Mouse (Mus musculus): ENCODE measurements around the gene Dcun1d1. TPM values are rescaled to one million over a fixed set of nuclear protein-coding genes. Genes with fewer than 3 reads are reported as not detected.

Dcun1d1 gene
- polyA plus RNA-seq, 1 experiment from 2014 or later: 84.7 TPM

DNA sequence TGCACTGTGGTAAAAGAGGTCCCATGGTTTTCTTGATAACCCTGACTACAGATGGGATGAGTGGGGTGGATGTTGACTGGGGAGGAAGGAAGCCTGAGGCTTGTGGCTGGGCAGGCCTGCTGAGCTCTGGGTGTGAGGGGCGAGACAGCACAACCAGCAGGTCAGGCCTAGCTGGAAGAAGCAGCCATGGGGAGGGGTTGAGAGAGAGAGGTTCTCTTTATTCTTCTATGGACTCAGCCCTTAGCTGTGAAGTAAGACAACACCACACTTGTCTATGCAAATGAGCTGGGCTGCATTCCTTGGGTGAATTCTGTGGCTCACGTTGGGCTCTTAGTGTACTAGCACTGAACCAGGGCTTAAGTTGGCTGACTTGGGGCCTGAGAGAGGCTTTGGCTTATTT lies 2.8 kb upstream of the Dcun1d1 start:
- H3K27me3 ChIP-seq (ENCODE audit: control insufficient read depth, insufficient read depth, low read length): no peaks in the 10 kb centered on the region
- TF ChIP-seq CTCF (IDR thresholded peaks at IDR 0.05; ENCODE audit: low read depth) (no peak), EP300 (optimal IDR thresholded peaks at IDR 0.05) (no peak)
- ATAC-seq (ENCODE audit: low FRiP score, low TSS enrichment) (peak; percentile 47; the same call in 1 of the 2 replicates), DNase-seq (ENCODE audit: low spot score) (peak; percentile 9)
- H3K4me1 ChIP-seq (replicated peaks; ENCODE audit: control insufficient read depth, insufficient read depth): no peaks in the 10 kb centered on the region
- H3K4me2 ChIP-seq (replicated peaks; ENCODE audit: low read depth): no peak overlapping the region
- WGBS: 31% methylated on average over 2 of the region's 2 CpGs
- H3K4me3 ChIP-seq (ENCODE audit: low read depth, low read length): no peak overlapping the region
- H3K27ac ChIP-seq (replicated peaks): no peak overlapping the region
- H3K9me3 ChIP-seq (ENCODE audit: control insufficient read depth, low read length): no peaks in the 10 kb centered on the region
- H3K36me3 ChIP-seq (ENCODE audit: control insufficient read depth, insufficient read depth, low read length): no peaks in the 10 kb centered on the region
- H3K9ac ChIP-seq (ENCODE audit: low read length): no peak overlapping the region

DNA sequence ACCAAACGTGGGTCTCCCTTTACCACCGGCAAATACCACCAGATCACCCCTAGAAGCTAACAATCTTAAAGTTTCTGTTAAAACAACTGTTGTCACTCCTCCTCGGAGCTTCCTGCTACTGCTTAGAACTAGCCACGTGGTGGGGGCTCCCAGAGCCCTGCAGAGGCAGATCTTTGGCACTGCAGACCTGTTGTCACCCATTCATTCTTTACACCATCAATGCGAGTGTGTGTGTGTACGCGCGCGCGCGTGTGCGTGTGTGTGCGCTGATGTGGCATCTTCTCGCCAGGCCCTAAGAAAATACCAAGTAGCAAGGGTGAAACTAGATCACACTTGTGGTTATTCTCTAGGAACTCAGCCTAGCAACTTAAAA lies 3.9 kb downstream of the Dcun1d1 start:
- H3K27ac ChIP-seq (replicated peaks): peak overlapping the region; percentile 98
- no peaks in the 10 kb centered on the region for H3K27me3 ChIP-seq (ENCODE audit: control insufficient read depth, insufficient read depth, low read length)
- peak overlapping the region; percentile 90 for H3K4me3 ChIP-seq (ENCODE audit: low read depth, low read length)
- WGBS: under 1% methylated on average over 14 of the region's 14 CpGs
- H3K9me3 ChIP-seq (ENCODE audit: control insufficient read depth, low read length): no peaks in the 10 kb centered on the region
- H3K4me1 ChIP-seq (replicated peaks; ENCODE audit: control insufficient read depth, insufficient read depth): peaks cover 3% of the 10 kb centered on the region; the same call in 1 of the 2 replicates
- H3K36me3 ChIP-seq (ENCODE audit: control insufficient read depth, insufficient read depth, low read length): no peaks in the 10 kb centered on the region
- TF ChIP-seq CTCF (IDR thresholded peaks at IDR 0.05; ENCODE audit: low read depth): no peak
- no peak for TF ChIP-seq EP300 (optimal IDR thresholded peaks at IDR 0.05)
- peak overlapping the region; percentile 99 for H3K9ac ChIP-seq (ENCODE audit: low read length)
- H3K4me2 ChIP-seq (replicated peaks; ENCODE audit: low read depth): peak overlapping the region; percentile 72
- ATAC-seq (ENCODE audit: low FRiP score, low TSS enrichment): peak; percentile 54
- peak; percentile 50 for DNase-seq (ENCODE audit: low spot score)

DNA sequence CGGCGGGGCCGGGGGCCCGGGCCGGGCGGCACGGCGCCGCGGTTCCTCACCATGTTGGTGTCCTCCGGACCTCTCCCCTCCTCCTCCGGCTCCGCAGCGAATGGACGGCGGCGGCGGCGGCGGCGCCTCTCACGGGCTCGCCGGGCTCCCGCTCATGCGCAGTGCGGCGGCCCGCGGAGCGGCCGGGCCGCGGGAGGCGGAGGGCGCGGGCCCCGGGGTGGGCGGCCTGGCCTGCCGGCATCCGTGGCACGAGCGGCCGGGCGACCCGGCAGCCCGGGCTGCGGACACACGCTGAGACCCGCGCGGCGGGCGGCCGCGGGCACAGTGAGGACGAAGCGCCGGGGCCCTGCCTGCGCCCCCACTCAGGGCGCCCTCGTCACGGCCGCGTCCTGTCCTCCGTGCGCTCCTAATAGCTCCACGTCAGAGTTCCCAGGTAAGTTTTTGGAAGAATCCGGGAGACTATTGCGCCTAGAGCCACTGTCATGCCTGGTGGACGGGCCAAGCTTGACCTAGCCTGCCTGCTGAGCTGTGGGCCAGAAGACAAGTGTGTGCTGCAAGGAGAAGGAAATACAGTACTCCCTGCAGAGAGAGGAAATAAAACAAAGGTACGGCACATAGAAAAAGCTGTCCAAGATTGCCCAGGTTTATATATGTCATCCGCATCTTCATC lies 4.4 kb downstream of the Dcun1d1 start:
- peak; percentile 85 for DNase-seq (ENCODE audit: low spot score)
- peak overlapping the region; percentile 72 for H3K4me2 ChIP-seq (replicated peaks; ENCODE audit: low read depth)
- H3K9me3 ChIP-seq (ENCODE audit: control insufficient read depth, low read length): no peaks in the 10 kb centered on the region
- no peak for TF ChIP-seq EP300 (optimal IDR thresholded peaks at IDR 0.05)
- TF ChIP-seq CTCF (IDR thresholded peaks at IDR 0.05; ENCODE audit: low read depth): no peak
- peak overlapping the region; percentile 90 for H3K4me3 ChIP-seq (ENCODE audit: low read depth, low read length)
- no peaks in the 10 kb centered on the region for H3K36me3 ChIP-seq (ENCODE audit: control insufficient read depth, insufficient read depth, low read length)
- peak; percentile 91 for ATAC-seq (ENCODE audit: low FRiP score, low TSS enrichment)
- WGBS: under 1% methylated on average over 51 of the region's 73 CpGs
- peaks cover 3% of the 10 kb centered on the region; the same call in 1 of the 2 replicates for H3K4me1 ChIP-seq (replicated peaks; ENCODE audit: control insufficient read depth, insufficient read depth)
- H3K27ac ChIP-seq (replicated peaks): peak overlapping the region; percentile 98
- peak overlapping the region; percentile 99 for H3K9ac ChIP-seq (ENCODE audit: low read length)
- no peaks in the 10 kb centered on the region for H3K27me3 ChIP-seq (ENCODE audit: control insufficient read depth, insufficient read depth, low read length)

- Histone ChIP-seq H3K9me3 (ENCODE audit: control insufficient read depth, low read length) (no peaks in the 10 kb centered on the region), H3K27ac (replicated peaks) (peak overlapping the region; percentile 98), H3K4me3 (ENCODE audit: low read depth, low read length) (peak overlapping the region; percentile 90), H3K27me3 (ENCODE audit: control insufficient read depth, insufficient read depth, low read length) (no peaks in the 10 kb centered on the region), H3K9ac (ENCODE audit: low read length) (peak overlapping the region; percentile 99), H3K4me1 (replicated peaks; ENCODE audit: control insufficient read depth, insufficient read depth) (peaks cover 3% of the 10 kb centered on the region; the same call in 1 of the 2 replicates), H3K36me3 (ENCODE audit: control insufficient read depth, insufficient read depth, low read length) (no peaks in the 10 kb centered on the region), H3K4me2 (replicated peaks; ENCODE audit: low read depth) (peak overlapping the region; percentile 72)
- no peak for TF ChIP-seq CTCF (IDR thresholded peaks at IDR 0.05; ENCODE audit: low read depth)
- TF ChIP-seq EP300 (optimal IDR thresholded peaks at IDR 0.05): no peak
- WGBS: under 1% methylated on average over 49 of the region's 65 CpGs
- peak; percentile 86 for ATAC-seq (ENCODE audit: low FRiP score, low TSS enrichment)
- DNase-seq (ENCODE audit: low spot score): peak; percentile 76
Measured at GRCm38 (mm10) chr3:35931896-35932727, 5.1 kb downstream of the Dcun1d1 start.

DNA sequence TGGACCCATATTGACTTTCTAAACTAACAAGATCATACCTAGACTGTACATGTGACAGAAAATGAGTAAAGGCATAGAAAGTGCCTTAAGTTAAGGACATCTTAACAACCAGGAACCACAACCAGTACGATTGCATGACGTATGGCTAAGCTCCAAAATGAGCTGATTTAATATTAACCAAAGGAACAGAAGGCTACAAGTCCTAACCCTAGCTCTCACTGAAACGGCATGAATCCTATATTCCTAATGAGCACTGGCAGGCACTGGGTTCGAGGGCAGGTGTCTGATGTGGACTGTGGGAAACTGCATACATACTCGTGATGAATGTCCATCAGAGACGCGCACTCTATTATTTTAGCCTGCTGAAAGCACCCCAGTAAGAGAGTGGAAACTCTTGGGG lies 5.9 kb downstream of the Dcun1d1 start:
- TF ChIP-seq CTCF (IDR thresholded peaks at IDR 0.05; ENCODE audit: low read depth) (no peak), EP300 (optimal IDR thresholded peaks at IDR 0.05) (no peak)

More for the DNA sequence above, 5.9 kb downstream of the Dcun1d1 start:
- Histone ChIP-seq H3K4me2 (replicated peaks; ENCODE audit: low read depth) (peak overlapping the region; percentile 72), H3K4me3 (ENCODE audit: low read depth, low read length) (peak overlapping the region; percentile 90), H3K27me3 (ENCODE audit: control insufficient read depth, insufficient read depth, low read length) (no peaks in the 10 kb centered on the region), H3K27ac (replicated peaks) (no peak overlapping the region; the same call in 1 of the 2 replicates), H3K4me1 (replicated peaks; ENCODE audit: control insufficient read depth, insufficient read depth) (peaks cover 3% of the 10 kb centered on the region; the same call in 1 of the 2 replicates), H3K36me3 (ENCODE audit: control insufficient read depth, insufficient read depth, low read length) (no peaks in the 10 kb centered on the region), H3K9ac (ENCODE audit: low read length) (peak overlapping the region; percentile 99), H3K9me3 (ENCODE audit: control insufficient read depth, low read length) (no peaks in the 10 kb centered on the region)
- DNase-seq (ENCODE audit: low spot score) (no peak), ATAC-seq (ENCODE audit: low FRiP score, low TSS enrichment) (no peak)
- 17% methylated on average over 7 of the region's 7 CpGs for WGBS

All from stomach, postnatal 0 days (tissue).